Mouse (Mus musculus): ENCODE measurements around the gene Lst1. TPM values are rescaled to one million over a fixed set of nuclear protein-coding genes. Genes with fewer than 3 reads are reported as not detected.
"Not testable (repeated sequence)": the region's sequence is repeated elsewhere in the genome, so short reads cannot be mapped to it uniquely, and the experiment has no call there.

Gene Lst1
- 5.9 and 7.7 TPM in 2 replicates for polyA plus RNA-seq (2016; fragmentation: Nextera tagmentation; extraction: Ambion mirVana)

- 71% methylated on average over 7 of the region's 7 CpGs for WGBS
- H3K4me1 ChIP-seq, result peaks cover 7% of the 10 kb centered on the region
- H3K9me3 ChIP-seq, result no peaks in the 10 kb centered on the region
- H3K36me3 ChIP-seq, result no peaks in the 10 kb centered on the region
- no peak within 1 kb of the TSS for H3K4me3 ChIP-seq
- no peak for ATAC-seq (ENCODE audit: insufficient number of reproducible peaks, insufficient read depth, low FRiP score, low TSS enrichment)
- H3K27me3 ChIP-seq, result no peaks in the 10 kb centered on the region
- no peak within 1 kb of the TSS for H3K9ac ChIP-seq
- no peak within 1 kb of the TSS for H3K27ac ChIP-seq
- no peak within 1 kb of the TSS for H3K4me2 ChIP-seq (replicated peaks)
Observed at GRCm38 (mm10) chr17:35187959-35188610, at the start of gene Lst1. Gene Lst1, minus strand, starts transcription at chr17:35188439.

DNA sequence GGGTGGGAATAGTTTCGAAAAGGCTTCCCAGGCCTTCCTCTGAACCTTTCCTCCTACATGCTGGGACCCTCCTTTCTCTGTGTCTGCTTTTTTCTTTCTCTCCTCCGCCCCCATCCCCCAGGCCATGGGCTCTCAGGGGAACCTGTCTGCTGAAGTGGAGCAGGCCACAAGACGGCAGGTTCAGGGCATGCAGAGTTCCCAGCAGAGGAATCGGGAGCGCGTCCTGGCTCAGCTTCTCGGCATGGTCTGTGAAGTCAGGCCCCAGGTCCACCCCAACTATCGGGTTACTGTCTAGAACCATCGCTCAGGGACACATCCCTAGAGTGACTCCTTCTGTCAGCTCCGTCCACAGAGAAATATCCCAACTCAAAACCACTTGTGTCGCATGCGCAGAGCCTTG, 49.3 kb upstream of the Lst1 start:
- Histone ChIP-seq H3K4me1 (peaks cover 32% of the 10 kb centered on the region; the same call in 1 of the 2 replicates), H3K36me3 (no peaks in the 10 kb centered on the region), H3K4me3 (no peak overlapping the region), H3K27me3 (no peaks in the 10 kb centered on the region), H3K9me3 (no peaks in the 10 kb centered on the region), H3K4me2 (replicated peaks) (no peak overlapping the region), H3K9ac (no peak overlapping the region), H3K27ac (no peak overlapping the region)
- 82% methylated on average over 12 of the region's 12 CpGs for WGBS
- ATAC-seq (ENCODE audit: insufficient number of reproducible peaks, insufficient read depth, low FRiP score, low TSS enrichment), result no peak

GRCm38 (mm10) chr17:35236996-35237395, 48.8 kb upstream of the Lst1 start:
- Histone ChIP-seq H3K27me3 (no peaks in the 10 kb centered on the region), H3K4me1 (peaks cover 36% of the 10 kb centered on the region; the same call in 1 of the 2 replicates), H3K4me2 (replicated peaks) (no peak overlapping the region), H3K27ac (no peak overlapping the region), H3K9me3 (no peaks in the 10 kb centered on the region), H3K36me3 (no peaks in the 10 kb centered on the region), H3K9ac (no peak overlapping the region), H3K4me3 (no peak overlapping the region)
- no peak for ATAC-seq (ENCODE audit: insufficient number of reproducible peaks, insufficient read depth, low FRiP score, low TSS enrichment)
- 76% methylated on average over 9 of the region's 9 CpGs for WGBS

DNA sequence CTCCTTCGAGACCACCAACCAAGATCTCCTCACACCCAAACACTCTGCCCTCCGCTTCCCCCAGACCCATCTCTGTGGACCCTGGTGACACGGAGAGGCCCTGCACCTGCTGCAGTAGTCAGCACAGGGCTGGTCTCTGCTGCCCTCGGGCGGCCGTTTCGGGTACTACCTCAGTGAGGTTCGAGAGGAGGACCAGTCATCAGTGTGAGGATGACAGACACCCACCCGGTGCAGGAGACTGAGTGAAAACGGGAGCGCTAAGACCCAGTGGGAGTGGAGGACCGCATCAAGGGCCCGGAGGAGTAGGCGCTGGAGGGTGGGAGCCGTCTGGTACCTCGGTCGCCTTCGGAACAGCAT, 48.1 kb upstream of the Lst1 start:
- under 1% methylated on average over 18 of the region's 18 CpGs for WGBS
- Histone ChIP-seq H3K4me2 (replicated peaks) (peak overlapping the region; percentile 85), H3K4me3 (peak overlapping the region; percentile 59), H3K27ac (peak overlapping the region; percentile 97), H3K9ac (no peak overlapping the region), H3K9me3 (no peaks in the 10 kb centered on the region), H3K27me3 (no peaks in the 10 kb centered on the region), H3K36me3 (no peaks in the 10 kb centered on the region), H3K4me1 (peaks cover 39% of the 10 kb centered on the region; the same call in 1 of the 2 replicates)
- peak; percentile 70 for ATAC-seq (ENCODE audit: insufficient number of reproducible peaks, insufficient read depth, low FRiP score, low TSS enrichment)

DNA sequence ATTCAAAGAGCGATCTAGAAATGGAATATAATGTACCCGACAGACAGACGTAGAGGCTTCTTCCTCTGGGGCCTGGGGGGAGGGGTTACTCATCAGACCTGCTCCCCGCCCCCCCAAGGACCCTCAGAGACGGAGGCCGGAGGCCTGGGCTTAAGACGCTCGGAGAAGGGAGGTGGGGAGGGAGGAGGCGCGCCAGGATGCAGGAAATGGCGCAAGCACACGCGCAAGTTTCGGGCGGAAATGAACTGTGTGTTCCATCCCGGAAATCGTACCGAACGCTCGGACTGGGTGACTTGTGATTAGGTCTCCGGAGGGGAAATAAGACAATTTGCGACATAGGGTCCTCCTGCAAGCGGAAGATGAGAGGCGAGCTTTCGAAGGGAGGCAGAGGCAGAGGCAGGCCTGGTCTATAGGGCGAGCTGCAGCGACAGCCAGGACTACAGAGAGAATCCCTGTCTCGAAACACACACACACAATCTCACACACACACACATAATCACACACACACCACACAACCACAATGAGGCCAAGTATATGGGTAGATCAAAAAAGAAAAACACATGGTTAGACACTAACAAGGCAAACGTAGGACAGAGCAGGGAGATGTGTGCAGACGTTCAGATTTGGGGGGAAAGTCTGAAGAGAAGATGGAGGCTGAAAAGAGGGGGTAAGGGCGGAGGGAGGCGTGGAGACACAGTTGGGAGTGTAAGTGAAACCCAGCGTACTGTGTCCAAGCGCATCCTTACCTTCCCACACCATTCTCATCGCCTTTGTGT, 47.6 kb upstream of the Lst1 start, which contains the start of gene Nfkbil1:
Nfkbil1 (minus strand) TSS at position 179 of the 776 bp plus-strand sequence.
- Histone ChIP-seq H3K9me3 (no peaks in the 10 kb centered on the region), H3K4me3 (peak within 1 kb of the TSS; percentile 59), H3K27ac (peak within 1 kb of the TSS; percentile 97), H3K36me3 (peaks cover 5% of the 10 kb centered on the region; the same call in 1 of the 2 replicates), H3K9ac (peak within 1 kb of the TSS; percentile 91), H3K4me2 (replicated peaks) (peak within 1 kb of the TSS; percentile 85), H3K27me3 (no peaks in the 10 kb centered on the region), H3K4me1 (peaks cover 38% of the 10 kb centered on the region; the same call in 1 of the 2 replicates)
- peak; percentile 73 for ATAC-seq (ENCODE audit: insufficient number of reproducible peaks, insufficient read depth, low FRiP score, low TSS enrichment)
- WGBS, result under 1% methylated on average over 35 of the region's 35 CpGs

GRCm38 (mm10) chr17:35234903-35235302, 46.7 kb upstream of the Lst1 start:
- peaks cover 32% of the 10 kb centered on the region; the same call in 1 of the 2 replicates for H3K4me1 ChIP-seq
- 12% methylated on average over 31 of the region's 31 CpGs for WGBS
- H3K9ac ChIP-seq, result peak overlapping the region; percentile 91
- H3K27me3 ChIP-seq, result no peaks in the 10 kb centered on the region
- H3K4me3 ChIP-seq, result peak overlapping the region; percentile 59
- H3K4me2 ChIP-seq (replicated peaks), result peak overlapping the region; percentile 85
- peak overlapping the region; percentile 97 for H3K27ac ChIP-seq
- no peak for ATAC-seq (ENCODE audit: insufficient number of reproducible peaks, insufficient read depth, low FRiP score, low TSS enrichment)
- peaks cover 12% of the 10 kb centered on the region; the same call in 1 of the 2 replicates for H3K36me3 ChIP-seq
- no peaks in the 10 kb centered on the region for H3K9me3 ChIP-seq

DNA sequence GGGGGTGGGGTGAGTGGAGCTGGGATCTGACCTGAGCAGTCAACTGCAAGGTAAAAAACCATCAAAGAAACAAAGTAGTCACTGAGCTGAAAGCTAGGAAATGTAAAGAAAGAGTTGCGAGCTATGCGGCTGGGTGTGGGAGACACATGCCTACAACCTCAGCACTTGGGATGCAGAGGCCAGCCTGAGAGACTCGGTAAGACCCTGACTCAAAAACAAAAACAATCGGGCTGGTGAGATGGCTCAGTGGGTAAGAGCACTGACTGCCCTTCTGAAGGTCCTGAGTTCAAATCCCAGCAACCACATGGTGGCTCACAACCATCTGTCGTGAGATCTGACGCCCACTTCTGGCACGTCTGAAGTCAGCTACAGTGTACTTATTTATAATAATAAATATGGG, 45.9 kb upstream of the Lst1 start:
- Histone ChIP-seq H3K4me1 (peaks cover 32% of the 10 kb centered on the region; the same call in 1 of the 2 replicates), H3K36me3 (peaks cover 20% of the 10 kb centered on the region), H3K4me2 (replicated peaks) (peak overlapping the region; percentile 85), H3K27ac (peak overlapping the region; percentile 51)
- not testable (repeated sequence) for ATAC-seq (ENCODE audit: insufficient number of reproducible peaks, insufficient read depth, low FRiP score, low TSS enrichment); H3K9ac ChIP-seq; H3K9me3 ChIP-seq; H3K27me3 ChIP-seq; H3K4me3 ChIP-seq
- WGBS, result 83% methylated on average over 7 of the region's 7 CpGs

GRCm38 (mm10) chr17:35233114-35233980, 45.1 kb upstream of the Lst1 start, which contains the start of gene Atp6v1g2:
Gene Atp6v1g2, plus strand, starts transcription at chr17:35233660.
- H3K27me3 ChIP-seq, result no peaks in the 10 kb centered on the region
- peak within 1 kb of the TSS; percentile 51 for H3K27ac ChIP-seq
- H3K9me3 ChIP-seq, result no peaks in the 10 kb centered on the region
- WGBS, result 77% methylated on average over 18 of the region's 18 CpGs
- peaks cover 32% of the 10 kb centered on the region; the same call in 1 of the 2 replicates for H3K4me1 ChIP-seq
- peaks cover 28% of the 10 kb centered on the region for H3K36me3 ChIP-seq
- H3K9ac ChIP-seq, result no peak within 1 kb of the TSS; the same call in none of the 2 replicates
- H3K4me2 ChIP-seq (replicated peaks), result peak within 1 kb of the TSS; percentile 85
- no peak for ATAC-seq (ENCODE audit: insufficient number of reproducible peaks, insufficient read depth, low FRiP score, low TSS enrichment)
- peak within 1 kb of the TSS; percentile 59; the same call in 1 of the 2 replicates for H3K4me3 ChIP-seq

- H3K4me1 ChIP-seq, result peaks cover 32% of the 10 kb centered on the region; the same call in 1 of the 2 replicates
- H3K27me3 ChIP-seq, result no peaks in the 10 kb centered on the region
- ATAC-seq (ENCODE audit: insufficient number of reproducible peaks, insufficient read depth, low FRiP score, low TSS enrichment), result no peak
- no peak overlapping the region; the same call in 1 of the 2 replicates for H3K4me2 ChIP-seq (replicated peaks)
- no peaks in the 10 kb centered on the region for H3K9me3 ChIP-seq
- H3K27ac ChIP-seq, result peak overlapping the region; percentile 51
- H3K36me3 ChIP-seq, result peaks cover 35% of the 10 kb centered on the region
- H3K4me3 ChIP-seq, result no peak overlapping the region
- no peak overlapping the region for H3K9ac ChIP-seq
- WGBS, result 87% methylated on average over 5 of the region's 5 CpGs
Observed at GRCm38 (mm10) chr17:35232659-35233058, 44.4 kb upstream of the Lst1 start.

DNA sequence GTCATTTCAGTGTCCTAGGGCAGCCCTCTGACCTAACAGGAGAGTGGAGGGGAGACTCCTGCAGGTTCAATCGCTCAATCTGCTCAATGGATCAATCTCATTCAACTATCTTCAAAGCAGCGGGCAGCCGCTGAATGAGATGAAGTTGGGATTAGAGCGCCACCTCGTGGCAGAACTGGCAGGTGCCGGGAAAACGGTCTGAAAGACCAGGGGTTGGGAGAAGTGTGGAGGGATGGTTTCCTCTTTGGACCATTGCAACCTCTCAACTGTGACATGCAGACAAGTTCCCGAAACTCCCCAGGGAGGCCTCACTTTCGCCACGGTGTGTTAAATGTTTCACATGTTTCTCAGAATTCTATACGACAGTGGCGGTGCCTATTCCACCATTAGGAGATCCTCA, 43.8 kb upstream of the Lst1 start:
- peaks cover 32% of the 10 kb centered on the region; the same call in 1 of the 2 replicates for H3K4me1 ChIP-seq
- H3K27ac ChIP-seq, result 0 out of 2 replicates have a peak overlapping the region, but pooled peaks have one; percentile 36
- ATAC-seq (ENCODE audit: insufficient number of reproducible peaks, insufficient read depth, low FRiP score, low TSS enrichment), result no peak
- no peak overlapping the region for H3K4me3 ChIP-seq
- H3K27me3 ChIP-seq, result no peaks in the 10 kb centered on the region
- WGBS, result 12% methylated on average over 12 of the region's 12 CpGs
- peaks cover 40% of the 10 kb centered on the region for H3K36me3 ChIP-seq
- no peaks in the 10 kb centered on the region for H3K9me3 ChIP-seq
- no peak overlapping the region for H3K9ac ChIP-seq
- peak overlapping the region; percentile 12; the same call in 1 of the 2 replicates for H3K4me2 ChIP-seq (replicated peaks)

GRCm38 (mm10) chr17:35231022-35231421, 42.8 kb upstream of the Lst1 start:
- Histone ChIP-seq H3K27me3 (no peaks in the 10 kb centered on the region), H3K36me3 (peaks cover 41% of the 10 kb centered on the region), H3K4me2 (replicated peaks) (no peak overlapping the region), H3K9me3 (no peaks in the 10 kb centered on the region), H3K27ac (no peak overlapping the region), H3K9ac (no peak overlapping the region), H3K4me3 (no peak overlapping the region), H3K4me1 (peaks cover 26% of the 10 kb centered on the region; the same call in 1 of the 2 replicates)
- no peak for ATAC-seq (ENCODE audit: insufficient number of reproducible peaks, insufficient read depth, low FRiP score, low TSS enrichment)
- 92% methylated on average over 10 of the region's 10 CpGs for WGBS

Measured in embryonic facial prominence, embryonic 12.5 days (tissue).